Mouse (Mus musculus) lung, postnatal 0 days (tissue): Measurements from ENCODE around the gene Zfp11. TPM values are rescaled to one million over a fixed set of nuclear protein-coding genes. Genes with fewer than 3 reads are reported as not detected.
"Not testable (repeated sequence)": the region's sequence is repeated elsewhere in the genome, so short reads cannot be mapped to it uniquely, and the experiment has no call there.

Source experiments
- ATAC-seq: fragments of 200-750 bp; cut with Nextera tagmentation; 2 replicates; pipeline ENCODE4 v1.8.0; 2017; ENCODE audit warnings: moderate library complexity
- DNase-seq: peaks from one replicate; pipeline ENCODE4 v3.0.0-alpha.2; 2016; ENCODE audit warnings: low spot score
- H3K27ac ChIP-seq: fragments of 300-500 bp; sonication (generic); 2 replicates; pipeline ENCODE4 v1.5.1; 2014; ENCODE audit warnings: antibody characterized with exemption, mild to moderate bottlenecking, low read length, mixed read lengths
- H3K27me3 ChIP-seq: fragments of 300-500 bp; sonication (generic); replicated peaks from 2 replicates; pipeline ENCODE4 v1.6.1; 2014; ENCODE audit warnings: low read length, mixed read lengths; ENCODE audit not compliant: insufficient read depth
- H3K36me3 ChIP-seq: fragments of 300-500 bp; sonication (generic); 2 replicates; pipeline ENCODE4 v1.6.1; 2014; ENCODE audit warnings: low read length, mixed read lengths; ENCODE audit not compliant: insufficient read depth
- H3K4me1 ChIP-seq: fragments of 300-500 bp; sonication (generic); 2 replicates; pipeline ENCODE4 v1.6.1; 2014; ENCODE audit warnings: antibody characterized with exemption, low read depth, low read length, mixed read lengths; ENCODE audit not compliant: insufficient read depth
- H3K4me2 ChIP-seq: fragments of 300-500 bp; sonication (generic); replicated peaks from 2 replicates; pipeline ENCODE4 v1.6.1; 2014; ENCODE audit warnings: low read depth, mild to moderate bottlenecking, low read length, moderate library complexity, mixed read lengths
- H3K4me3 ChIP-seq: fragments of 300-500 bp; sonication (generic); 2 replicates; pipeline ENCODE4 v1.5.1; 2014; ENCODE audit warnings: low read depth, low read length
- H3K9ac ChIP-seq: fragments of 300-500 bp; sonication (generic); replicated peaks from 2 replicates; pipeline ENCODE4 v1.6.1; 2014; ENCODE audit warnings: low read depth, mild to moderate bottlenecking
- H3K9me3 ChIP-seq: fragments of 300-500 bp; sonication (generic); 2 replicates; pipeline ENCODE4 v1.6.1; 2016; ENCODE audit warnings: low read length, mixed read lengths
- CTCF ChIP-seq: IDR thresholded peaks from 2 replicates; pipeline ENCODE4 v1.5.1; 2016; ENCODE audit warnings: antibody characterized with exemption, mild to moderate bottlenecking
- EP300 ChIP-seq: IDR thresholded peaks from 2 replicates; pipeline ENCODE4 v1.6.1; 2016; ENCODE audit warnings: antibody characterized with exemption, mild to moderate bottlenecking, control low read depth
- WGBS: fragments of 180-500 bp; shearing (Covaris S2); extraction: QIAGEN DNeasy Blood & Tissue Kit; methylation state at CpG from one replicate; pipeline ENCODE4 v1.1.7; 2014; 5-methylcytosine and 5-hydroxymethylcytosine counted together
- polyA plus RNA-seq: library from polyadenylated mRNA; unstranded; fragments of >200 nt; fragmentation: Nextera tagmentation; extraction: Ambion mirVana; gene quantifications from 2 replicates; pipeline ENCODE4 v1.2.1, GENCODE M21; 2015

The Zfp11 gene
- polyA plus RNA-seq, 1 experiment from 2014 or later = 1.7 TPM

DNA sequence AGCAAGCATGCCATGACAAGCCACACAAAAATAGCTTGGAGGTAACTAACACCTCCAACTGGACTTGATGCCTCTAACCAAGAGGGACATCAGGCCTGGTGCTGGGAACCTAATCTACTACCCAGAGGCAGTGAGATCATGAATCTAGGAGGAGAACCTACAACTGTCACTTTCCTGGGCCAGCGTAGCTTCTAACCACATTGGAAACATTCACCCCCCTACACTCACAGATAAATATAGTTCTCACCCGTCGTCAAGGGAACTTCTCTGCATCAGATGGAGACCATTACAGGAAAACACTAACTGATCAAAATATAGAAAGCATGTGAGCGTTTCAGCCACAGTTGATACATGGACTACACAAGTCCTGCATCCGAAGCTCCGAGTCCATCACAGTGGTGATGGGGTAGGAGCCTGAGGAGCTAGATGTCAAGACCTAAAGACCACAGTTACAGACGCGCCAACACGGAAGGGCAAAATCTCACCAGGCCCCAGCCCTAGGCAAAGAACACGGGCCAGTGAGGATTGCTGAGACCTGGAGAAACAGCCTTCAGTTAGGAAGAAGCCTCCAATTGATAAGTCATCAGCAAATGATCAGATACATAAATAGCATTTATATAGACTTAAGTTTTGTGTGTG is 3.5 kb downstream of the Zfp11 start:
- DNase-seq = no peak
- ATAC-seq = no peak
- no peaks in the 10 kb centered on the region for H3K27me3 ChIP-seq
- H3K9ac ChIP-seq = no peak overlapping the region
- no peaks in the 10 kb centered on the region for H3K36me3 ChIP-seq
- no peak overlapping the region for H3K4me2 ChIP-seq
- H3K4me3 ChIP-seq = no peak overlapping the region
- no peak overlapping the region for H3K27ac ChIP-seq
- H3K4me1 ChIP-seq = no peaks in the 10 kb centered on the region
- 94% methylated on average over 10 of the region's 10 CpGs for WGBS
- no peak for TF ChIP-seq EP300
- no peak for TF ChIP-seq CTCF
- H3K9me3 ChIP-seq = no peaks in the 10 kb centered on the region

DNA sequence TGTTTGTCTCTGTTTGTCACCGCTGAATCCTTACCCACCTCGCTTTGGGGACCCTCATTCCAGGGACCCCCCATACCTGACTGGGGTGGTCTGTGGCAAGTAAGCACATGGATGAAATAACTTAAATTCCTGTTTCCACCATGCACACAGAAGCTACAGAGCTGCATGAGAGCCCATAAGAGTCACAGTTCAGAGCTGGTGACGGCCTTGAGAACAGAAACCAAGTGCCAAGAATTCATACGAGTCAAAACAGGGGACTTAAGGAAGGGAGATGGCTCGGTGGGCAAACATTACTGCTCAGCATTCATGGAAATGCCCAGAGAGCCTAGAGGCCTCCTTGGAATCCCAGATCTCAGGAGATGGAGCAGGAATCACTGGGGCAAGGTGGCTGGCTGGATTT is 5.8 kb downstream of the Zfp11 start:
- Histone ChIP-seq H3K4me2 (no peak overlapping the region), H3K36me3 (no peaks in the 10 kb centered on the region), H3K9me3 (no peaks in the 10 kb centered on the region), H3K27ac (no peak overlapping the region), H3K4me1 (no peaks in the 10 kb centered on the region), H3K9ac (no peak overlapping the region), H3K27me3 (no peaks in the 10 kb centered on the region), H3K4me3 (no peak overlapping the region)
- 81% methylated on average over 5 of the region's 5 CpGs for WGBS
- TF ChIP-seq EP300 (no peak), CTCF (no peak)
- ATAC-seq = no peak
- DNase-seq = no peak

DNA sequence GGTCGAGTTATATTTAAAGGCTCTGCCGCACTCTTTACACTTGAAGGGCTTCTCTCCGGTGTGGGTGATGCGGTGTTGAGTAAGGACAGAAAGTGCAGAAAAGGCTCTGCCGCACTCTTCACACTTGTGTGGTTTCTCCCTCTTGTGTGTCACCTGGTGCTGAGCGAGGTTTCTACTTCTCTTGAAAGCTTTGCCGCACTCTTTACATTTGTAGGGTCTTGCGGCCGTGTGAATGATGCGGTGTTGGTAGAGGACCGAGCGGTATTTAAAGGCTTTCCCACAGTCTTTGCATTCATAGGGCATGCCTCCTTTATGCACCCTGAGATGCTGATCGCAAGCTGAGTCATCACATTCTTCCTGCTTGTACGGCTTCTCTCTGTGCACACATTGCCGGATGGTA is 12.0 kb downstream of the Zfp11 start:
- H3K27ac ChIP-seq = no peak overlapping the region
- 91% methylated on average over 15 of the region's 15 CpGs for WGBS
- no peaks in the 10 kb centered on the region for H3K9me3 ChIP-seq
- peaks cover 10% of the 10 kb centered on the region; the same call in 1 of the 2 replicates for H3K36me3 ChIP-seq
- ATAC-seq = no peak
- H3K9ac ChIP-seq = no peak overlapping the region
- no peak overlapping the region for H3K4me3 ChIP-seq
- no peak for DNase-seq
- no peaks in the 10 kb centered on the region for H3K4me1 ChIP-seq
- no peak overlapping the region for H3K4me2 ChIP-seq
- TF ChIP-seq CTCF (no peak), EP300 (no peak)
- no peaks in the 10 kb centered on the region for H3K27me3 ChIP-seq

DNA sequence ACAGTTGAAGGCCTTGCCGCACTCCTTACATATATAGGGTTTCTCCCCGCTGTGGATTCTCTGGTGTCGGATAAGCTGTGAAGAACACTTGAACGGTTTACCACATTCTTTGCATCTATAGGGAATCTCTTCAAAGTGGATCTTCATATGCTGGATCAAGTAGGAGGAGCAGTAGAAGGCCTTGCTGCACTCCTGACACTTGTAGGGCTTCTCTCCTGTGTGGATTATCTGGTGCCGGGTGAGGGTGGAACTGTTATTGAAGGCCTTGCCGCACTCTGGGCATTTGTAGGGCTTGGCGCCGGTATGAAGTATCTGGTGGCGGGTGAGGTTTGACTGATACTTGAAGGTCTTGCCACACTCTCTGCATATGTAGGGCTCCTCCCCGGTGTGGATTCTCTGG is 12.9 kb downstream of the Zfp11 start:
- 97% methylated on average over 10 of the region's 10 CpGs for WGBS
- TF ChIP-seq CTCF = no peak
- no peak for TF ChIP-seq EP300
- H3K36me3 ChIP-seq = peaks cover 10% of the 10 kb centered on the region; the same call in 1 of the 2 replicates

DNA sequence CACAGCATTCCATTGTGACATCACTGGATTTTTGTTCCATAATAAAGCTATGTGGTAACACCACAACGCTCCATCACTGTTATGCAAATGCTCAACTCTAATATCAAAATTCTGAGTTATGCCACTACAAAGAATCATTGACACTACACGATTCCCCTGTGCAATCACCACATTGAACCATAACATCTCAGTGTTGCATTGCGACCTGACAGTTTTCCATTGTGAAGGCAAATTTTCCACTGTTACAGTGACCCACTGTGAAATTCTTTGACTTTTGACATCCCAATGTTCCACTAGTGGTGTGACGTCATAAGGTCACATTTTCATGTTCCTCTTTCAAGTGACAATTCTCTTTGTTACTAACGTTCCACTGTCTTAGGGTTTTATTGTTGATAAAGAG is 19.0 kb downstream of the Zfp11 start:
- no peaks in the 10 kb centered on the region for H3K27me3 ChIP-seq
- no peaks in the 10 kb centered on the region for H3K4me1 ChIP-seq
- H3K36me3 ChIP-seq = no peaks in the 10 kb centered on the region
- no peak overlapping the region for H3K4me3 ChIP-seq
- DNase-seq = no peak
- no peak for TF ChIP-seq CTCF
- TF ChIP-seq EP300 = no peak
- no peak for ATAC-seq
- H3K4me2 ChIP-seq = no peak overlapping the region
- no peak overlapping the region for H3K27ac ChIP-seq
- WGBS = 89% methylated on average over 5 of the region's 5 CpGs
- no peak overlapping the region for H3K9ac ChIP-seq
- no peaks in the 10 kb centered on the region for H3K9me3 ChIP-seq

More for the DNA sequence above, 12.9 kb downstream of the Zfp11 start:
- Histone ChIP-seq H3K9ac (no peak overlapping the region), H3K4me1 (no peaks in the 10 kb centered on the region), H3K9me3 (no peaks in the 10 kb centered on the region), H3K4me2 (no peak overlapping the region), H3K27me3 (no peaks in the 10 kb centered on the region), H3K27ac (no peak overlapping the region), H3K4me3 (no peak overlapping the region)
- no peak for DNase-seq
- no peak for ATAC-seq

DNA sequence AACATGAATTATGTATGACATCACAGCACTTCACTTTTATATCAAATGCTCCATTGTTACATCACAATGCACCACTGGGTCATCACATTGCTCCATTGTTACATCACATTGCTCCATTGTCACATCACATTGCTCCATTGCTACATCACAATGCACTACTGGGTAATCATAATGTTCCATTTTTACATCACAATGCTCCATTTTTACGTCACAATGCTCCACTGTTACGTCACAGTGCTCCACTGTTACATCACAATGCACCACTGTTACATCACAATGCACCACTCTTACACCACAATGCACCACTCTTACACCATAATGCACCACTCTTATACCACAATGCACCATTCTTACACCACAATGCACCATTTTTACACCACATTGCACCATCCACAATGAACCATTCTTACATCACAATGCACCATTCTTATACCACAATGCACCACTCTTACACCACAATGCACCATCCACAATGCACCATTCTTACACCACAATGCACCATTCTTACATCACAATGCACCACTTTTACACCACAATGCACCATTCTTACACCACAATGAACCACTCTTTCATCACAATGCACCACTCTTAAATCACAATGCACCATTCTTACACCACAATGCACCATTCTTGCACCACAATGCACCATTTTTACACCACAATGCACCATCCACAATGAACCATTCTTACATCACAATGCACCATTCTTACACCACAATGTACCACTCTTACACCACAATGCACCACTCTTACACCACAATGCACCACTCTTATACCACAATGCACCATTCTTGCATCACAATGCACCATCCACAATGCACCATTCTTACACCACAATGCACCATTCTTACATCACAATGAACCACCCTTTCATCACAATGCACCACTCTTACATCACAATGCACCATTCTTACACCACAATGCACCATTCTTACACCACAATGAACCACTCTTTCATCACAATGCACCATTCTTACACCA is 37.3 kb downstream of the Zfp11 start:
- DNase-seq, H3K9ac ChIP-seq, H3K4me1 ChIP-seq, H3K4me2 ChIP-seq, H3K27ac ChIP-seq, H3K36me3 ChIP-seq, H3K9me3 ChIP-seq, H3K4me3 ChIP-seq, H3K27me3 ChIP-seq, ATAC-seq: not testable (repeated sequence)
- 71% methylated on average over 2 of the region's 2 CpGs for WGBS

DNA sequence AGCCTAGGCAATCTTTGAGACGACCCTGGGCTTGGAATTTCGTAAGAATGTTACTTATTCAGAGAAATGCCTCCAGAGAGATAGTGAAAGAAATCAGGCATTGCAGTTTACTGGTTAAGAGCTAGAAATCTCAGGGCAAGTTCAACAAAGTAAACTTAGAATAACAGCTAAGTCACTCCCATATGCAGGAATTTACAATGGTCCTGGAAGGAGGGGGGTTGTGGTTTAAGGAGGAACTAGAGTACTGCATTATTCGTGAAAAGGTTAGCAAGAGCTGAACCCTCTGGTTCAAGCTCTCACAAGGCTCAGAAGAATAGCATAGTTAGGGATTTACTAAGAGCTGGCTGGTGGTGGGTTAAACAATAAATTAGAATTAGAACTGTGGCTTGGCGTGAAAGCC is 43.3 kb downstream of the Zfp11 start:
- not testable (repeated sequence) for H3K27ac ChIP-seq, H3K4me3 ChIP-seq, H3K9me3 ChIP-seq, DNase-seq, H3K27me3 ChIP-seq, H3K4me1 ChIP-seq, H3K9ac ChIP-seq, H3K36me3 ChIP-seq, H3K4me2 ChIP-seq, ATAC-seq
- WGBS = 75% methylated on average over 4 of the region's 4 CpGs
